ENCODE assay signal across 9 mouse cellular contexts in the genomic region with DNA sequence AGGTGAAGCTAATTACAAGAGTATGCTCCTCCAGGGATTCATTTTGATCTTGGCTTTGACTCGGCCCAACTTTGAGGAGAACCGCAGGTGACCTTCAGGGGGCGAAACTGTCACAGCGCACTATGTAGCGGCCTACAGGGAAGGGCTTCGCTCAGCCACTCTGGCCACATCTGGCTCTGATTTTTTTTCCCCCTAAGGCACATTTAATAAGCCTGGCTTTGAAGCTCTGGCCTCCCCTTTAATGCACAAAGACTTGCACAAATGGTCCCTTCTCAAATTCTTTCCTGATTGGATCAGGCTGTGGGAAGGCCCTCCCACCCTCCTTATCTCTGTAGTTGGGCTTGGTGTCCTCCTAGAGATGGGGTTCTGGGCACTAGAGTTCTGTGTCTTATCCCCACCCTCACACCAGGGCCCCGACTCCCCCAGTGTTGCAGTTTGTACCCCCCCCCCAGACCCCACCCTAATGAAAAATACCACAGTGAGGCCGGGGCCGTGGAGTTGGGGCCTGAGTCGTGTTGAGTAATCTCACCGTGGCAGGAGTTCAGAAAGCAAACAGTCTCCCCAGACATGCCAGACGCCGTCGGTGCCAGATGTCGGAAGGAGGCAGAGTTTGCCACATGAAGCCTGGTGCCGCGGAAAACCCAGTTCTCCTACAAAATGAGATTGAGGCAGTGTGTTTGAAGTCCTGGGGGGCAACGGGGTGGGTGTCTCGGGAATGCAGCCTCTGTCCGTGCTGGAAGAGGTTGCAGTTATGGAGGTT. TPM values are rescaled to one million over a fixed set of nuclear protein-coding genes. Genes with fewer than 3 reads are reported as not detected.
DNase-seq lines count a peak whose midpoint lies in the region; ATAC-seq and TF ChIP-seq lines count a peak whose summit lies in the region.
"Had no signal": no experiment of that assay in that cellular context is flagged by ENCODE, and none has a peak within 500 bp of the region (broad histone marks: within the 10 kb centered on the region; RNA-seq: fewer than 3 reads in every experiment).

No protein-coding gene starts in this region.

- TF ChIP-seq POLR2A in lung, adult 2 months (IDR thresholded peaks at IDR 0.05; ENCODE audit: borderline replicate concordance, extremely low read depth, low read depth, low read length) = no peak
- TF ChIP-seq POLR2A in thymus, adult 2 months (IDR thresholded peaks at IDR 0.05; ENCODE audit: control insufficient read depth, extremely low read depth, insufficient read depth, low read length, poor library complexity) = no peak

- WGBS in forebrain, embryonic 13.5 days = 76% methylated on average over 20 of the region's 20 CpGs
- WGBS in lung, adult 2 months = 64% methylated on average over 20 of the region's 20 CpGs
- WGBS in thymus, adult 2 months = 96% methylated on average over 20 of the region's 20 CpGs

- DNase-seq in heart, adult 11 months = peak; percentile 91
- no peak for DNase-seq in heart, adult 9 months (ENCODE audit: low spot score in 2 of 2)
- peak; percentile 56 for DNase-seq in adrenal gland, postnatal 25 days
- peak; percentile 47 for DNase-seq in lung, adult 2 months
- no peak for DNase-seq in thymus, adult 2 months
- DNase-seq in thymus, adult 18-20 months = no peak
- no peak for DNase-seq in c-Kit-positive CD71-positive TER-119-positive erythroid progenitor cells, embryonic 14.5 days (ENCODE audit: low spot score)
- DNase-seq: right cerebral cortex, postnatal 4 days had no signal

- ATAC-seq in forebrain, embryonic 13.5 days = no peak

- no peak overlapping the region for H3K9ac ChIP-seq in forebrain, embryonic 13.5 days

- no peaks in the 10 kb centered on the region for H3K27me3 ChIP-seq in forebrain, embryonic 13.5 days
- H3K27me3 ChIP-seq in thymus, adult 2 months (ENCODE audit: control insufficient read depth, insufficient read depth, low read length) = no peaks in the 10 kb centered on the region

- H3K27ac ChIP-seq in forebrain, embryonic 13.5 days = peak overlapping the region; percentile 63
- no peak overlapping the region for H3K27ac ChIP-seq in thymus, adult 2 months (ENCODE audit: control insufficient read depth, insufficient read depth, low read length)

- no peak for TF ChIP-seq CTCF in lung, adult 2 months (IDR thresholded peaks at IDR 0.05; ENCODE audit: insufficient read depth, low read length)
- TF ChIP-seq CTCF in thymus, adult 2 months (IDR thresholded peaks at IDR 0.05; ENCODE audit: borderline replicate concordance, control insufficient read depth, extremely low read depth, insufficient read depth, low read length, poor library complexity) = no peak

- peaks cover 86% of the 10 kb centered on the region for H3K36me3 ChIP-seq in forebrain, embryonic 13.5 days (ENCODE audit: poor library complexity, severe bottlenecking)
- H3K36me3 ChIP-seq in thymus, adult 2 months (ENCODE audit: control insufficient read depth, insufficient read depth, low read length) = peaks cover 35% of the 10 kb centered on the region

- H3K4me3 ChIP-seq in forebrain, embryonic 13.5 days = no peak overlapping the region
- H3K4me3 ChIP-seq in lung, adult 2 months (replicated peaks; ENCODE audit: extremely low read depth, low read depth, low read length) = no peak overlapping the region
- H3K4me3 ChIP-seq in thymus, adult 2 months (ENCODE audit: control insufficient read depth, insufficient read depth, low read length) = no peak overlapping the region

- H3K4me1 ChIP-seq in forebrain, embryonic 13.5 days = peaks cover 18% of the 10 kb centered on the region
- peaks cover 2% of the 10 kb centered on the region; the same call in 1 of the 2 replicates for H3K4me1 ChIP-seq in lung, adult 2 months (ENCODE audit: control insufficient read depth, insufficient read depth, low read length)
- H3K4me1 ChIP-seq in thymus, adult 2 months (replicated peaks; ENCODE audit: control insufficient read depth, insufficient read depth, low read length) = no peaks in the 10 kb centered on the region

- no peaks in the 10 kb centered on the region for H3K9me3 ChIP-seq in forebrain, embryonic 13.5 days (replicated peaks)

- H3K4me2 ChIP-seq in forebrain, embryonic 13.5 days = no peak overlapping the region

RNA-seq across cellular contexts. Expression of a gene that starts 27.5 kb away (rescaled TPM):
- total RNA-seq in adrenal gland, postnatal 25 days (2021) = 42.0 and 43.5 TPM in 2 replicates
- 9.6 and 11.4 TPM in 2 replicates for polyA plus RNA-seq in forebrain, embryonic 13.5 days (2015; fragmentation: Nextera tagmentation; extraction: Ambion mirVana)
- 14.4 and 17.9 TPM in 2 replicates for polyA plus RNA-seq in lung, adult 2 months (2012; rRNA removed)
- 16.5 and 17.0 TPM in 2 replicates for polyA plus RNA-seq in thymus, adult 2 months (2012; rRNA removed)

Comparison
In these comparisons a context has a peak if more than half of its experiments do, and no peak if none do; other contexts are left out.
1. DNase-seq: peak in heart, adult 11 months (single experiment), adrenal gland, postnatal 25 days (single experiment) and lung, adult 2 months (single experiment); none in heart, adult 9 months (0 of 2), thymus, adult 2 months (single experiment), thymus, adult 18-20 months (0 of 2) and c-Kit-positive CD71-positive TER-119-positive erythroid progenitor cells, embryonic 14.5 days (single experiment).